Mouse (Mus musculus) C2C12 (cell line): ENCODE results near the gene Scn10a.

ENCODE experiments used
- CTCF ChIP-seq: IDR thresholded peaks from one replicate; pipeline ENCODE4 v1.5.1; 2011; ENCODE audit not compliant: control insufficient read depth, insufficient read depth, insufficient read length
- MAX ChIP-seq: IDR thresholded peaks from one replicate; pipeline ENCODE4 v1.6.1; 2011; ENCODE audit warnings: mild to moderate bottlenecking, control low read depth
- USF1 ChIP-seq: IDR thresholded peaks from one replicate; pipeline ENCODE4 v1.6.1; 2011; ENCODE audit warnings: low read depth, mild to moderate bottlenecking, control low read depth, moderate library complexity

DNA sequence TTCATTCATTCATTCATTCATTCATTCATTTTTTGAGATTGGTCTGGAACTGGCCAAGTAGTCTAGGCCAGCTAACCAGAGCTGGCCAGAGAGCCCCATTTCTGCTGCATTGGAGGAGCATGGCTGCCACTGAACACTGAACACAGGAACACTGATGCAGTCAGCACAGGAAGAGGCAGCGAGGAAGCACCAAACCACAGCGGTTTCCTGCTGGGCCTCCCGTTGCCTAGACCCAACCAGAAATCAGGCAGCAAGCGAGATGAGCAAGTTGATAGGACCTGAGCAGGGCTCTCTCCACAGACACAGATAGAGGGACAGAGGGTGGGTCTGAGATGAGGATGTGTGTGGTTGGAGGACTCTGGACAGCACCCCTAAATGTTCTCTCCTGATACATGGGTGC, 24.8 kb upstream of the Scn10a start:
- no peak for TF ChIP-seq CTCF
- TF ChIP-seq USF1: no peak
- TF ChIP-seq MAX: no peak
